Mouse (Mus musculus): ENCODE data around the gene Ass1. TPM values are rescaled to one million over a fixed set of nuclear protein-coding genes. Genes with fewer than 3 reads are reported as not detected.

The Ass1 gene
- polyA plus RNA-seq (2015; fragmentation: Illumina TruSeq; extraction: RNeasy Lipid Tissue Mini Kit (QIAGEN cat#74804); ENCODE audit: low read depth, low replicate concordance): 57.9 TPM

GRCm38 (mm10) chr2:31469931-31470682 is at the start of gene Ass1:
TSS of gene Ass1 (plus strand) at chr2:31470207.

Other genes with a start within 250 kb of the Ass1 start
- gene Ncs1, start 224.4 kb upstream of the Ass1 start, polyA plus RNA-seq (2015; fragmentation: Illumina TruSeq; extraction: RNeasy Lipid Tissue Mini Kit (QIAGEN cat#74804); ENCODE audit: low read depth, low replicate concordance): 146 TPM
- 0.42 TPM for gene Hmcn2, start 155.8 kb upstream of the Ass1 start, polyA plus RNA-seq (2015; fragmentation: Illumina TruSeq; extraction: RNeasy Lipid Tissue Mini Kit (QIAGEN cat#74804); ENCODE audit: low read depth, low replicate concordance)
- 23.3 TPM for gene Fubp3, start 102.4 kb downstream of the Ass1 start, polyA plus RNA-seq (2015; fragmentation: Illumina TruSeq; extraction: RNeasy Lipid Tissue Mini Kit (QIAGEN cat#74804); ENCODE audit: low read depth, low replicate concordance)
- gene Prdm12, start 169.8 kb downstream of the Ass1 start, polyA plus RNA-seq (2015; fragmentation: Illumina TruSeq; extraction: RNeasy Lipid Tissue Mini Kit (QIAGEN cat#74804); ENCODE audit: low read depth, low replicate concordance): 0.18 TPM
- gene Exosc2, start 200.5 kb downstream of the Ass1 start, polyA plus RNA-seq (2015; fragmentation: Illumina TruSeq; extraction: RNeasy Lipid Tissue Mini Kit (QIAGEN cat#74804); ENCODE audit: low read depth, low replicate concordance): 26.9 TPM
- 25.7 TPM for gene Abl1, start 218.2 kb downstream of the Ass1 start, polyA plus RNA-seq (2015; fragmentation: Illumina TruSeq; extraction: RNeasy Lipid Tissue Mini Kit (QIAGEN cat#74804); ENCODE audit: low read depth, low replicate concordance)

All from brain, adult 10 weeks (tissue).